Mouse (Mus musculus) MEL (cell line): Measurements from ENCODE around the gene Vcam1.

Experiments used
- CHD2 ChIP-seq: IDR thresholded peaks from 2 replicates; pipeline ENCODE4 v1.6.1; 2011; ENCODE audit warnings: low read length, improper control_type of control experiment
- ETS1 ChIP-seq: IDR thresholded peaks from 2 replicates; pipeline ENCODE4 v1.6.1; 2012; ENCODE audit warnings: low read depth, mild to moderate bottlenecking, inconsistent platforms, low read length, improper control_type of control experiment, moderate library complexity
- HCFC1 ChIP-seq: IDR thresholded peaks from 2 replicates; pipeline ENCODE4 v1.6.1; 2012; ENCODE audit warnings: low read depth, mild to moderate bottlenecking, inconsistent platforms, low read length, improper control_type of control experiment, moderate library complexity
- SMC3 ChIP-seq: IDR thresholded peaks from 2 replicates; pipeline ENCODE4 v1.6.1; 2011; ENCODE audit warnings: low read depth, low read length, improper control_type of control experiment
- USF1 ChIP-seq: IDR thresholded peaks from 2 replicates; pipeline ENCODE4 v1.6.1; 2014; ENCODE audit warnings: low read depth, mild to moderate bottlenecking, inconsistent platforms, low read length, improper control_type of control experiment, moderate library complexity

DNA sequence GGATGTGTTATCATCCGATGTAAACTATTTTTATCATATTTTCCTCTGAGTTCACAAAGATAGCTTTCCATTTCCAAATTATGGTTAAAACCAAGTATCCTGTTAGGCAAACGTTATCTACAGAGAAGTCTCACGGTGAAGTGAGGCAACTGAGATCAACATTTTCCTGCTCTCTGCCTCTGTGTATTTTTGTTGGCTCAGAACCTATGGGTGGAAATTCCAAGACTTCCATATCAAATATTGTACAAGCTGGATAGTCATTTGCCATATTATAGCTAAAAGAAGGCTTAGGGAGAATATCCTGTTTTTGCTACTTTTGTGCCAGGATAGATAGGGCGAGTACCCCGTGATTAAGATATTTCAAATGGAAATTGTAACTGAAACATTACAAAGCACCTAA, 8.6 kb upstream of the Vcam1 start:
- no peak for TF ChIP-seq HCFC1
- no peak for TF ChIP-seq USF1
- no peak for TF ChIP-seq SMC3
- no peak for TF ChIP-seq ETS1
- no peak for TF ChIP-seq CHD2
